In genomic region chr9:106193930-106194807, GRCm38 (mm10) we compare ENCODE assay signal across 16 mouse cellular contexts. TPM values are rescaled to one million over a fixed set of nuclear protein-coding genes. Genes with fewer than 3 reads are reported as not detected.
A peak's percentile ranks its signal among the peaks of the same experiment; 100 is the strongest.
DNase-seq lines count a peak whose midpoint lies in the region; ATAC-seq and TF ChIP-seq lines count a peak whose summit lies in the region.
"Had no signal": no experiment of that assay in that cellular context is flagged by ENCODE, and none has a peak within 500 bp of the region (broad histone marks: within the 10 kb centered on the region; RNA-seq: fewer than 3 reads in every experiment).

No protein-coding gene starts in this region.

- no peak overlapping the region for H3K9ac ChIP-seq in forebrain, postnatal 0 days
- H3K9ac ChIP-seq in forebrain, embryonic 14.5 days (ENCODE audit: low read length) = no peak overlapping the region
- no peak overlapping the region for H3K9ac ChIP-seq in midbrain, postnatal 0 days (replicated peaks; ENCODE audit: low read length, poor library complexity, severe bottlenecking)
- no peak overlapping the region for H3K9ac ChIP-seq in kidney, embryonic 14.5 days (ENCODE audit: low read depth, low read length)
- H3K9ac ChIP-seq: liver, embryonic 14.5 days; neural tube, embryonic 13.5 days had no signal

- no peak for DNase-seq in forebrain, postnatal 0 days
- DNase-seq in forebrain, embryonic 14.5 days (ENCODE audit: low spot score) = no peak
- no peak for DNase-seq in spleen, adult 2 months (ENCODE audit: low read depth in 1 of 2, low spot score in 2 of 2)
- no peak for DNase-seq in spleen, postnatal 14 days (ENCODE audit: low spot score in 2 of 2)
- DNase-seq in cerebellum, adult 2 months = peak; percentile 71 to 82
- DNase-seq in naive thymus-derived CD4-positive, alpha-beta T cell, adult 2 months (ENCODE audit: low read depth) = peak; percentile 43
- no peak for DNase-seq in midbrain, postnatal 0 days (ENCODE audit: low spot score)
- DNase-seq: heart, postnatal 4 days; lung, postnatal 4 days; midbrain, embryonic 14.5 days had no signal

- H3K4me3 ChIP-seq in forebrain, postnatal 0 days (ENCODE audit: low read depth, low read length) = no peak overlapping the region
- no peak overlapping the region for H3K4me3 ChIP-seq in forebrain, embryonic 14.5 days (ENCODE audit: low read depth, low read length)
- H3K4me3 ChIP-seq in spleen, adult 2 months (ENCODE audit: extremely low read depth, insufficient read depth, insufficient read length) = no peak overlapping the region
- no peak overlapping the region for H3K4me3 ChIP-seq in cerebellum, adult 2 months (replicated peaks; ENCODE audit: insufficient read depth, low read depth, low read length)
- no peak overlapping the region for H3K4me3 ChIP-seq in midbrain, postnatal 0 days (ENCODE audit: low read depth, low read length)
- no peak overlapping the region for H3K4me3 ChIP-seq in kidney, embryonic 14.5 days (ENCODE audit: low read length)
- H3K4me3 ChIP-seq: erythroblast, embryonic 14.5 days; neural tube, embryonic 13.5 days had no signal

- no peak for TF ChIP-seq CTCF in forebrain, postnatal 0 days (IDR thresholded peaks at IDR 0.05; ENCODE audit: low read depth)
- TF ChIP-seq CTCF in spleen, adult 2 months (IDR thresholded peaks at IDR 0.05; ENCODE audit: extremely low read depth, insufficient read depth, insufficient read length, insufficient replicate concordance) = no peak
- no peak for TF ChIP-seq CTCF in cerebellum, adult 2 months (IDR thresholded peaks at IDR 0.05; ENCODE audit: borderline replicate concordance, insufficient read depth, low read depth, low read length)
- TF ChIP-seq CTCF in midbrain, postnatal 0 days (IDR thresholded peaks at IDR 0.05) = no peak

- no peaks in the 10 kb centered on the region for H3K4me1 ChIP-seq in forebrain, postnatal 0 days (ENCODE audit: insufficient read depth)
- no peaks in the 10 kb centered on the region for H3K4me1 ChIP-seq in forebrain, embryonic 14.5 days (ENCODE audit: control insufficient read depth, insufficient read depth, low read length)
- H3K4me1 ChIP-seq in spleen, adult 2 months (ENCODE audit: control insufficient read depth, insufficient read depth, insufficient read length) = peaks cover 22% of the 10 kb centered on the region
- H3K4me1 ChIP-seq in cerebellum, adult 2 months (ENCODE audit: control insufficient read depth, insufficient read depth, low read length) = peaks cover 24% of the 10 kb centered on the region
- no peaks in the 10 kb centered on the region; the same call in 1 of the 2 replicates for H3K4me1 ChIP-seq in midbrain, postnatal 0 days (ENCODE audit: insufficient read depth, low read length)
- peaks cover 7% of the 10 kb centered on the region for H3K4me1 ChIP-seq in kidney, embryonic 14.5 days (ENCODE audit: control insufficient read depth, insufficient read depth, low read length)

- H3K27ac ChIP-seq in forebrain, postnatal 0 days (ENCODE audit: low read depth, low read length) = 0 out of 2 replicates have a peak overlapping the region, but pooled peaks have one; percentile 9
- no peak overlapping the region for H3K27ac ChIP-seq in forebrain, embryonic 14.5 days (ENCODE audit: low read depth, low read length)
- H3K27ac ChIP-seq in spleen, adult 2 months (ENCODE audit: insufficient read depth, low read length) = peak overlapping the region; percentile 15
- H3K27ac ChIP-seq in cerebellum, adult 2 months (ENCODE audit: insufficient read depth, low read length) = peak overlapping the region; percentile 27
- H3K27ac ChIP-seq in midbrain, postnatal 0 days (ENCODE audit: low read depth, low read length) = no peak overlapping the region
- H3K27ac ChIP-seq in kidney, embryonic 14.5 days (ENCODE audit: low read depth, low read length) = no peak overlapping the region
- H3K27ac ChIP-seq: liver, embryonic 14.5 days had no signal

- no peaks in the 10 kb centered on the region for H3K27me3 ChIP-seq in forebrain, postnatal 0 days (ENCODE audit: insufficient read depth, low read length)
- H3K27me3 ChIP-seq in forebrain, embryonic 14.5 days (replicated peaks; ENCODE audit: control insufficient read depth, insufficient read depth, low read length) = no peaks in the 10 kb centered on the region
- H3K27me3 ChIP-seq in spleen, adult 2 months (ENCODE audit: control insufficient read depth, insufficient read depth, low read length) = no peaks in the 10 kb centered on the region
- H3K27me3 ChIP-seq in cerebellum, adult 2 months (ENCODE audit: control insufficient read depth, insufficient read depth, low read length) = no peaks in the 10 kb centered on the region
- no peaks in the 10 kb centered on the region for H3K27me3 ChIP-seq in midbrain, postnatal 0 days (ENCODE audit: insufficient read depth, low read length)
- no peaks in the 10 kb centered on the region for H3K27me3 ChIP-seq in kidney, embryonic 14.5 days (ENCODE audit: control insufficient read depth, insufficient read depth, low read length)
- H3K27me3 ChIP-seq: neural tube, embryonic 13.5 days; Patski had no signal

- WGBS in forebrain, postnatal 0 days = 84% methylated on average over 8 of the region's 8 CpGs
- WGBS in forebrain, embryonic 14.5 days = 91% methylated on average over 8 of the region's 8 CpGs
- WGBS in spleen, adult 2 months = 82% methylated on average over 8 of the region's 8 CpGs
- 49% methylated on average over 8 of the region's 8 CpGs for WGBS in cerebellum, adult 2 months
- WGBS in midbrain, postnatal 0 days = 88% methylated on average over 8 of the region's 8 CpGs
- WGBS in kidney, embryonic 14.5 days = 91% methylated on average over 8 of the region's 8 CpGs

- no peaks in the 10 kb centered on the region for H3K9me3 ChIP-seq in forebrain, postnatal 0 days (ENCODE audit: low read length)
- H3K9me3 ChIP-seq in forebrain, embryonic 14.5 days (replicated peaks; ENCODE audit: control insufficient read depth, low read length) = no peaks in the 10 kb centered on the region
- no peaks in the 10 kb centered on the region for H3K9me3 ChIP-seq in midbrain, postnatal 0 days (ENCODE audit: low read length)
- no peaks in the 10 kb centered on the region for H3K9me3 ChIP-seq in kidney, embryonic 14.5 days (ENCODE audit: control insufficient read depth, low read length)
- H3K9me3 ChIP-seq: neural tube, embryonic 13.5 days had no signal

- TF ChIP-seq POLR2A in spleen, adult 2 months (IDR thresholded peaks at IDR 0.05; ENCODE audit: low read depth, low read length) = no peak
- no peak for TF ChIP-seq POLR2A in cerebellum, adult 2 months (IDR thresholded peaks at IDR 0.05; ENCODE audit: borderline replicate concordance, insufficient read depth, low read length)

- no peak overlapping the region for H3K4me2 ChIP-seq in forebrain, postnatal 0 days (ENCODE audit: low read depth)
- H3K4me2 ChIP-seq in forebrain, embryonic 14.5 days (ENCODE audit: low read length) = no peak overlapping the region
- no peak overlapping the region for H3K4me2 ChIP-seq in midbrain, postnatal 0 days (ENCODE audit: low read depth, low read length, poor library complexity, severe bottlenecking)
- H3K4me2 ChIP-seq in kidney, embryonic 14.5 days (replicated peaks; ENCODE audit: low read depth, low read length) = no peak overlapping the region
- H3K4me2 ChIP-seq: neural tube, embryonic 13.5 days had no signal

- peaks cover 31% of the 10 kb centered on the region for H3K36me3 ChIP-seq in forebrain, postnatal 0 days (ENCODE audit: insufficient read depth)
- peaks cover 47% of the 10 kb centered on the region for H3K36me3 ChIP-seq in forebrain, embryonic 14.5 days (ENCODE audit: control insufficient read depth, insufficient read depth, low read length)
- peaks cover 29% of the 10 kb centered on the region for H3K36me3 ChIP-seq in spleen, adult 2 months (ENCODE audit: control insufficient read depth, insufficient read depth, low read length)
- H3K36me3 ChIP-seq in midbrain, postnatal 0 days (ENCODE audit: insufficient read depth, low read length) = peaks cover 27% of the 10 kb centered on the region
- peaks cover 61% of the 10 kb centered on the region for H3K36me3 ChIP-seq in kidney, embryonic 14.5 days (ENCODE audit: control insufficient read depth, insufficient read depth, low read length)

- no peak for ATAC-seq in forebrain, postnatal 0 days
- no peak for ATAC-seq in forebrain, embryonic 14.5 days
- no peak for ATAC-seq in midbrain, postnatal 0 days (ENCODE audit: low FRiP score)
- no peak for ATAC-seq in kidney, embryonic 14.5 days (ENCODE audit: low FRiP score, low TSS enrichment)
- ATAC-seq: intestine, embryonic 16.5 days; Patski had no signal

RNA-seq across cellular contexts. Expression of gene Ppm1m, which starts 5.4 kb away (rescaled TPM):
- 16.5 and 20.6 TPM in 2 replicates for total RNA-seq in forebrain, postnatal 0 days (2014; rRNA removed)
- 13.7 and 17.7 TPM in 2 replicates for polyA plus RNA-seq in forebrain, postnatal 0 days (2015; fragmentation: Nextera tagmentation; extraction: Ambion mirVana)
- 10.3 and 10.7 TPM in 2 replicates for polyA plus RNA-seq in forebrain, embryonic 14.5 days (2014; fragmentation: Nextera tagmentation; extraction: Ambion mirVana)
- 87.4 and 95.8 TPM in 2 replicates for polyA plus RNA-seq in spleen, adult 2 months (2012; rRNA removed)
- 36.0 and 38.9 TPM in 2 replicates for polyA plus RNA-seq in cerebellum, adult 2 months (2012; rRNA removed)
- total RNA-seq in midbrain, postnatal 0 days (2014; rRNA removed) = 16.2 and 27.7 TPM in 2 replicates
- polyA plus RNA-seq in midbrain, postnatal 0 days (2015; fragmentation: Nextera tagmentation; extraction: Ambion mirVana) = 18.5 and 21.3 TPM in 2 replicates
- 36.4 and 43.1 TPM in 2 replicates for polyA plus RNA-seq in kidney, embryonic 14.5 days (2014; fragmentation: Nextera tagmentation; extraction: Ambion mirVana)

RNA-seq across cellular contexts. Expression of gene Twf2, which starts 8.7 kb away (rescaled TPM):
- total RNA-seq in forebrain, postnatal 0 days (2014; rRNA removed) = 63.1 and 74.6 TPM in 2 replicates
- 50.9 and 55.6 TPM in 2 replicates for polyA plus RNA-seq in forebrain, postnatal 0 days (2015; fragmentation: Nextera tagmentation; extraction: Ambion mirVana)
- polyA plus RNA-seq in forebrain, embryonic 14.5 days (2014; fragmentation: Nextera tagmentation; extraction: Ambion mirVana) = 57.5 and 64.7 TPM in 2 replicates
- polyA plus RNA-seq in spleen, adult 2 months (2012; rRNA removed) = 90.9 and 93.3 TPM in 2 replicates
- polyA plus RNA-seq in cerebellum, adult 2 months (2012; rRNA removed) = 54.7 and 59.1 TPM in 2 replicates
- total RNA-seq in midbrain, postnatal 0 days (2014; rRNA removed) = 60.1 and 78.3 TPM in 2 replicates
- 41.6 and 47.4 TPM in 2 replicates for polyA plus RNA-seq in midbrain, postnatal 0 days (2015; fragmentation: Nextera tagmentation; extraction: Ambion mirVana)
- 77.9 and 80.8 TPM in 2 replicates for polyA plus RNA-seq in kidney, embryonic 14.5 days (2014; fragmentation: Nextera tagmentation; extraction: Ambion mirVana)

RNA-seq across cellular contexts. Expression of gene Wdr82, which starts 23.4 kb away (rescaled TPM):
- 216 and 261 TPM in 2 replicates for total RNA-seq in forebrain, postnatal 0 days (2014; rRNA removed)
- 31.5 and 32.5 TPM in 2 replicates for polyA plus RNA-seq in forebrain, postnatal 0 days (2015; fragmentation: Nextera tagmentation; extraction: Ambion mirVana)
- 54.7 and 56.4 TPM in 2 replicates for polyA plus RNA-seq in forebrain, embryonic 14.5 days (2014; fragmentation: Nextera tagmentation; extraction: Ambion mirVana)
- polyA plus RNA-seq in spleen, adult 2 months (2012; rRNA removed) = 41.3 and 53.3 TPM in 2 replicates
- polyA plus RNA-seq in cerebellum, adult 2 months (2012; rRNA removed) = 137 and 140 TPM in 2 replicates
- total RNA-seq in midbrain, postnatal 0 days (2014; rRNA removed) = 245 and 261 TPM in 2 replicates
- 30.6 and 31.7 TPM in 2 replicates for polyA plus RNA-seq in midbrain, postnatal 0 days (2015; fragmentation: Nextera tagmentation; extraction: Ambion mirVana)
- polyA plus RNA-seq in kidney, embryonic 14.5 days (2014; fragmentation: Nextera tagmentation; extraction: Ambion mirVana) = 27.1 and 38.1 TPM in 2 replicates

RNA-seq across cellular contexts. Expression of gene Tlr9, which starts 28.2 kb away (rescaled TPM):
- 0.08 and 0.14 TPM in 2 replicates for total RNA-seq in forebrain, postnatal 0 days (2014; rRNA removed)
- polyA plus RNA-seq in forebrain, postnatal 0 days (2015; fragmentation: Nextera tagmentation; extraction: Ambion mirVana) = 0.04 TPM in 1 of 2 replicates, not detected in the other
- not detected in 2 replicates for polyA plus RNA-seq in forebrain, embryonic 14.5 days (2014; fragmentation: Nextera tagmentation; extraction: Ambion mirVana)
- 65.3 and 90.7 TPM in 2 replicates for polyA plus RNA-seq in spleen, adult 2 months (2012; rRNA removed)
- 0.31 and 0.57 TPM in 2 replicates for polyA plus RNA-seq in cerebellum, adult 2 months (2012; rRNA removed)
- 0.49 and 0.85 TPM in 2 replicates for total RNA-seq in midbrain, postnatal 0 days (2014; rRNA removed)
- polyA plus RNA-seq in midbrain, postnatal 0 days (2015; fragmentation: Nextera tagmentation; extraction: Ambion mirVana) = 0.07 and 0.16 TPM in 2 replicates
- polyA plus RNA-seq in kidney, embryonic 14.5 days (2014; fragmentation: Nextera tagmentation; extraction: Ambion mirVana) = 0.14 TPM in 1 of 2 replicates, not detected in the other
- polyA plus RNA-seq: neural tube, embryonic 13.5 days had no signal

RNA-seq across cellular contexts. Expression of gene Glyctk, which starts 36.2 kb away (rescaled TPM):
- 2.0 and 3.0 TPM in 2 replicates for total RNA-seq in forebrain, postnatal 0 days (2014; rRNA removed)
- 1.1 TPM in 2 replicates for polyA plus RNA-seq in forebrain, postnatal 0 days (2015; fragmentation: Nextera tagmentation; extraction: Ambion mirVana)
- 2.3 TPM in 2 replicates for polyA plus RNA-seq in forebrain, embryonic 14.5 days (2014; fragmentation: Nextera tagmentation; extraction: Ambion mirVana)
- polyA plus RNA-seq in spleen, adult 2 months (2012; rRNA removed) = 6.5 and 6.9 TPM in 2 replicates
- polyA plus RNA-seq in cerebellum, adult 2 months (2012; rRNA removed) = 1.7 and 2.2 TPM in 2 replicates
- 0.66 and 0.94 TPM in 2 replicates for total RNA-seq in midbrain, postnatal 0 days (2014; rRNA removed)
- polyA plus RNA-seq in midbrain, postnatal 0 days (2015; fragmentation: Nextera tagmentation; extraction: Ambion mirVana) = 0.75 and 0.90 TPM in 2 replicates
- 1.3 and 4.2 TPM in 2 replicates for polyA plus RNA-seq in kidney, embryonic 14.5 days (2014; fragmentation: Nextera tagmentation; extraction: Ambion mirVana)

Comparison
In these comparisons a context has a peak if more than half of its experiments do, and no peak if none do; other contexts are left out.
1. H3K27ac ChIP-seq: peak in forebrain, postnatal 0 days (single experiment), spleen, adult 2 months (single experiment) and cerebellum, adult 2 months (single experiment); none in forebrain, embryonic 14.5 days (single experiment), midbrain, postnatal 0 days (single experiment) and kidney, embryonic 14.5 days (single experiment).
2. DNase-seq: peak in cerebellum, adult 2 months (2 of 2) and naive thymus-derived CD4-positive, alpha-beta T cell, adult 2 months (single experiment); none in forebrain, postnatal 0 days (single experiment), forebrain, embryonic 14.5 days (single experiment), spleen, adult 2 months (0 of 2), spleen, postnatal 14 days (0 of 2) and midbrain, postnatal 0 days (single experiment).